Mouse (Mus musculus) cerebellum, adult 2 months (tissue): ENCODE data around the gene Soga3.

ENCODE experiments used
- CTCF ChIP-seq: fragments of 200-500 bp; IDR thresholded peaks from 2 replicates; pipeline ENCODE4 v1.5.1; 2011; ENCODE audit warnings: low read depth, mild to moderate bottlenecking, control low read depth, low read length, moderate library complexity, borderline replicate concordance; ENCODE audit not compliant: insufficient read depth
- POLR2A ChIP-seq: fragments of 200-500 bp; IDR thresholded peaks from 2 replicates; pipeline ENCODE4 v1.6.1; 2011; ENCODE audit warnings: low read length, control low read depth, borderline replicate concordance; ENCODE audit not compliant: insufficient read depth

GRCm38 (mm10) chr10:29181046-29181445 lies 37.4 kb downstream of the Soga3 start:
- TF ChIP-seq POLR2A (no peak), CTCF (no peak)
